Mouse (Mus musculus): ENCODE results near the gene Eno3. TPM values are rescaled to one million over a fixed set of nuclear protein-coding genes. Genes with fewer than 3 reads are reported as not detected.

Eno3 gene
- polyA plus RNA-seq, 1 experiment from 2014 or later, result 14.5 TPM

DNA sequence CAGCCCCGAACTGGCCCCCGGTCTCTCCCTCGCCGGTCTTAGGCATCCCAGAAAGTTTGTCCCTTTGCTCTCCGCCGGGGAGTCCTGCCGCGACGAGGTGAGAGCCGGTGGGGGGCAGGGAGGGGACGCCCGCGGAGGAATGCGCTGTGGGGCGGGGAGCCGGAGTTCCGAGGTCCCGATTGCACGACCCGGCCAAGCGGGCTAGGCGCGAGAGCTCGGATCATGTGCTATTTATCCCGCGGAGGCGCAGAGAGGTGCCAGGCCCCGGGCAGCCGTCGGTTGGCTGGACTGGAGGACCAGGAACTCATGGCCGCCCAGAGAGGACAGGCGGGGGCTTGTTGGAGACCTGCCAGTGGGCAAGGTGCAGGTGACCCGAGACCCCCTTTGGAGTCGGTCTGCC is 43.6 kb downstream of the Eno3 start:
- peak overlapping the region; percentile 84 for H3K4me2 ChIP-seq (replicated peaks; ENCODE audit: low read depth, low read length)
- under 1% methylated on average over 34 of the region's 34 CpGs for WGBS
- no peaks in the 10 kb centered on the region for H3K27me3 ChIP-seq (ENCODE audit: control insufficient read depth, insufficient read depth, low read length)

DNA sequence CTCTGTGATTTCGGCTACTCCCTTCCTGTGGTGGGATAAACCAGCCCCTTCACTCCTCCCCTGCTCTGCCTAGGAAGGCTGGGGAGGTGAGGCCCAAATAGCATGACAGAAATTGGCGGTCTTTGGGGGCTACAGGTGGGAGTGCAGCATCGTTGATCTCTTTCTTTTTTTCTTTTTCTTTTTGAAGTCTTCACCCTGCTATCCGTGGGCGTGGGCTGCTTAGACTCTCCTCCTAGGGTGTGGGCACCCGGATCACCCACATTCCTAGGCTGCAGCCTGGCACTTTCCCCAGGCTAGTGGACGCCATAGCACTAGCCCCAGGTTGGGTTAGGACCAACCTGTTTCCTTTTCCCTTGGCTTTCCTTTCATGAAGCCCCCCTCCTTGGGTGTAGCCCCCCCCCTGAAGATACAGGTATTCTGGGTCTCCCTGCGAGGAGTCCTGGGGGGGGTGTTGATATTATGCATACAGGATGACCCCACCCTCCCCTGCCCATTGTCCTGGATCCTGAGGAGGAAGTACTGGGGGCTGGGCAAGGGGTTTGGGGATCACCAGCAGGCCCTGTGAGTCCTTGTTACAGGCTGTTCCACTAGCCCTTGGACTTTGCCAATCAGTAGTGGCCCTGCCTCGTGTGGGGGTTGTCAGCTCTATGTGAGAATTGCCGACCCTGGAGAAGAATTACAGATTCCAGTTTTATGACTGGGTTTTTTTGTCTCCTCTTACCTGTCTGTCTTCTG is 44.4 kb downstream of the Eno3 start:
- ATAC-seq (ENCODE audit: insufficient number of reproducible peaks, insufficient read depth, low FRiP score, low read depth), result no peak
- Histone ChIP-seq H3K27me3 (ENCODE audit: control insufficient read depth, insufficient read depth, low read length) (no peaks in the 10 kb centered on the region), H3K4me1 (ENCODE audit: control insufficient read depth, insufficient read depth, low read length) (peaks cover 18% of the 10 kb centered on the region; the same call in 1 of the 2 replicates), H3K9me3 (ENCODE audit: control insufficient read depth, low read depth, low read length) (no peaks in the 10 kb centered on the region), H3K4me2 (replicated peaks; ENCODE audit: low read depth, low read length) (peak overlapping the region; percentile 84), H3K9ac (replicated peaks; ENCODE audit: low read depth, low read length) (peak overlapping the region; percentile 92), H3K36me3 (ENCODE audit: control insufficient read depth, insufficient read depth, low read length) (peaks cover 33% of the 10 kb centered on the region), H3K4me3 (ENCODE audit: low read depth, low read length) (peak overlapping the region; percentile 93), H3K27ac (ENCODE audit: low read length) (no peak overlapping the region)
- 4% methylated on average over 10 of the region's 10 CpGs for WGBS

More for the DNA sequence above, 43.6 kb downstream of the Eno3 start:
- Histone ChIP-seq H3K9ac (replicated peaks; ENCODE audit: low read depth, low read length) (peak overlapping the region; percentile 92), H3K4me3 (ENCODE audit: low read depth, low read length) (peak overlapping the region; percentile 93), H3K27ac (ENCODE audit: low read length) (peak overlapping the region; percentile 94), H3K4me1 (ENCODE audit: control insufficient read depth, insufficient read depth, low read length) (peaks cover 18% of the 10 kb centered on the region; the same call in 1 of the 2 replicates), H3K36me3 (ENCODE audit: control insufficient read depth, insufficient read depth, low read length) (peaks cover 25% of the 10 kb centered on the region), H3K9me3 (ENCODE audit: control insufficient read depth, low read depth, low read length) (no peaks in the 10 kb centered on the region)
- ATAC-seq (ENCODE audit: insufficient number of reproducible peaks, insufficient read depth, low FRiP score, low read depth), result peak; percentile 35; the same call in 1 of the 2 replicates

DNA sequence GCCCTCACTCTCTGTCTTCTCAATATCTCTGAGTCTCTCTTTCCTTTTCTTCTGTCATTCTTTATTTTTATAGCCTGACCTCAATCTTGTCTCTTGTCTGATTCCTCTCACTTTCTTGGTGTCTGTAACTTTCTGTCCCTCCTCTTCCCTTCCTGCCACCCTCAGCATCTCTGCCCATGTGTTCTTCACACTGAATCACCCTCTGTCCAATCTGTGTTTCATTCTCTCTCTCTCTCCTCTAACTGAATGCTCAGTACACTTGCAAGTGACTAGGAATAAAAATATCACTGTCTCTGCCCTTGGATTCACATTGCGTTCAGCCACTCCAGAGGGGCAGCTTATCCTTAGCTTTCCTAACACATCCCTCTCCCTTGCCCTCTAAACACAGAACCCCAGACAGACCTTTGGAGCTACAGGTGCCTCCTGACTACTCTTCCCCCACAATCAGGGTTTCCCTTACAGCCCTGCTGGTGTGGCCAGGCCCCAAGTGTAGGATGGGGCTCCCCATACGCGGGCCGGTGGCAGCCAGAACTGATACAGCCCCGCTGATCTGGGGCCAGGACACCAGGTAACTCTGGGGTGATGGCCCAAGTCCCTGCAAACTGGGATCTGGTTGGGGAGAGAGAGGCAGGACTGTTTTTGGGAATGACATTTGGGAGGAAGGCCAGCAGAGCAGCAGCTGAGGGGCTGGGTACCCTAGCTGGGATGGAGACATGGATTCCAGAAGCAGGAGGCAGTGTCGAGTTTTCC is 45.2 kb downstream of the Eno3 start:
- no peak overlapping the region for H3K27ac ChIP-seq (ENCODE audit: low read length)
- H3K9ac ChIP-seq (replicated peaks; ENCODE audit: low read depth, low read length), result no peak overlapping the region
- H3K4me2 ChIP-seq (replicated peaks; ENCODE audit: low read depth, low read length), result peak overlapping the region; percentile 84
- H3K4me1 ChIP-seq (ENCODE audit: control insufficient read depth, insufficient read depth, low read length), result peaks cover 18% of the 10 kb centered on the region; the same call in 1 of the 2 replicates
- H3K4me3 ChIP-seq (ENCODE audit: low read depth, low read length), result peak overlapping the region; percentile 93; the same call in 1 of the 2 replicates
- H3K27me3 ChIP-seq (ENCODE audit: control insufficient read depth, insufficient read depth, low read length), result no peaks in the 10 kb centered on the region
- WGBS, result 81% methylated on average over 6 of the region's 6 CpGs
- peaks cover 40% of the 10 kb centered on the region for H3K36me3 ChIP-seq (ENCODE audit: control insufficient read depth, insufficient read depth, low read length)
- H3K9me3 ChIP-seq (ENCODE audit: control insufficient read depth, low read depth, low read length), result no peaks in the 10 kb centered on the region
- ATAC-seq (ENCODE audit: insufficient number of reproducible peaks, insufficient read depth, low FRiP score, low read depth), result no peak

DNA sequence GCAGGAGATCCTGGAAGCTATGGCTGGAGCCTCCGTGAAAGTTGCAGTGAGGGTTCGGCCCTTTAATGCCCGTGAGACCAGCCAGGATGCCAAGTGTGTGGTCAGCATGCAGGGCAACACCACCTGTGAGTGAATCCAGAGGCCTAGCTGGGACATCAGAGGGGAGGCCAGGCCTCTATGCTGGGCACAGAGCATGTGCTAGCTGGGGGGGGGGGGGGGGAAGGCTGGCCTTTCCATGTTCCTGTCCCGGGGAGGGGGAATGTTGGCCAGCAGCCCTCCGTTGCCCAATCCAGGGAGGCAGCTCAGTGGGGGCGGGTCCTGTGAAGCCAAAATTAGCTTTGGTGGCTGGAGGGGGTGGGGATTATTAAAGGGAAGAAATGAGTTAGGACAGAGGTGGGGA is 45.8 kb downstream of the Eno3 start:
- Histone ChIP-seq H3K27ac (ENCODE audit: low read length) (no peak overlapping the region), H3K9me3 (ENCODE audit: control insufficient read depth, low read depth, low read length) (no peaks in the 10 kb centered on the region), H3K36me3 (ENCODE audit: control insufficient read depth, insufficient read depth, low read length) (peaks cover 47% of the 10 kb centered on the region), H3K4me1 (ENCODE audit: control insufficient read depth, insufficient read depth, low read length) (peaks cover 18% of the 10 kb centered on the region; the same call in 1 of the 2 replicates), H3K4me3 (ENCODE audit: low read depth, low read length) (no peak overlapping the region), H3K4me2 (replicated peaks; ENCODE audit: low read depth, low read length) (no peak overlapping the region), H3K9ac (replicated peaks; ENCODE audit: low read depth, low read length) (no peak overlapping the region), H3K27me3 (ENCODE audit: control insufficient read depth, insufficient read depth, low read length) (no peaks in the 10 kb centered on the region)
- ATAC-seq (ENCODE audit: insufficient number of reproducible peaks, insufficient read depth, low FRiP score, low read depth), result no peak
- WGBS, result 74% methylated on average over 6 of the region's 6 CpGs

DNA sequence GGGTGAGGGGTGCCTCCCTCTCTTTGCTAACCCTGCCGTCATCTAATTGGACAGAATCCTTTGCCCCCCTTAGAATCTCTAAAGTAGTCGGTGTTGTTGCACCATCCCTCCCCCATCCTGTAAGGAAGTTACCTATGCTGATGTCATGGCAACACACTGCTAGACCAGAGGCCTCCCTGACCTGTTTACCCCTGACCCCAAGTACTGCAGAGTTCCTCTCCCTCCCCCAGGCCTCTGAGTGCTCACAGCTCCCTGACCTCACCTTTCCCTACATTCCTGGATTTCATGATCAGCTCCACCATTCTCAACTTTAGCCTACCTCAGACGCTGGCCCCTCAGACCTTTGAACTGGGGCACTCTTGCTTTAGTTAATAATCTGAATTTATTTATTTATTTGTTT is 49.1 kb downstream of the Eno3 start:
- no peaks in the 10 kb centered on the region for H3K9me3 ChIP-seq (ENCODE audit: control insufficient read depth, low read depth, low read length)
- no peak overlapping the region for H3K27ac ChIP-seq (ENCODE audit: low read length)

DNA sequence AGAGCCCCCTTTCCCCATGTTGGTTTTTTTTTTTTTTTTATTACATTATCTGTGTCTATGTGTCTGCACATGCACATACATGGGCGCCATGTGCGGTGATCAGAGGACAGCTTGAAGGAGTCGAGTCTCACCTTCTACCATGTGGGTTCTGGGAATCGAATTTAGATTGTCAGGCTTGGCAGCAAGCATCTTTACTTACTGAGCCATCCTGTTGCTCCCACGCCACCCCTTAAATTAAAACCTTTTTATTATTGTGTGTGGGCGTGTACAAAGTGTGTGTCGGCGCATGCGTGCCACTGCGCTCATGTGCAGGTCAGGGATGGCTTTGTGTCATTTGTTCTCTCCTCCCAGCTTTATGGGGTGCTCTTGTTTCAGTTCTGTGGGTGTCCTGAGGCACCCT is 54.0 kb downstream of the Eno3 start:
- Histone ChIP-seq H3K4me2 (replicated peaks; ENCODE audit: low read depth, low read length) (no peak overlapping the region), H3K4me1 (ENCODE audit: control insufficient read depth, insufficient read depth, low read length) (no peaks in the 10 kb centered on the region), H3K27me3 (ENCODE audit: control insufficient read depth, insufficient read depth, low read length) (no peaks in the 10 kb centered on the region), H3K9me3 (ENCODE audit: control insufficient read depth, low read depth, low read length) (no peaks in the 10 kb centered on the region), H3K9ac (replicated peaks; ENCODE audit: low read depth, low read length) (no peak overlapping the region), H3K27ac (ENCODE audit: low read length) (no peak overlapping the region), H3K36me3 (ENCODE audit: control insufficient read depth, insufficient read depth, low read length) (peaks cover 54% of the 10 kb centered on the region), H3K4me3 (ENCODE audit: low read depth, low read length) (no peak overlapping the region)
- WGBS, result 91% methylated on average over 10 of the region's 10 CpGs
- no peak for ATAC-seq (ENCODE audit: insufficient number of reproducible peaks, insufficient read depth, low FRiP score, low read depth)

More for the DNA sequence above, 49.1 kb downstream of the Eno3 start:
- ATAC-seq (ENCODE audit: insufficient number of reproducible peaks, insufficient read depth, low FRiP score, low read depth), result no peak
- Histone ChIP-seq H3K9ac (replicated peaks; ENCODE audit: low read depth, low read length) (no peak overlapping the region), H3K4me1 (ENCODE audit: control insufficient read depth, insufficient read depth, low read length) (peaks cover 16% of the 10 kb centered on the region; the same call in 1 of the 2 replicates), H3K27me3 (ENCODE audit: control insufficient read depth, insufficient read depth, low read length) (no peaks in the 10 kb centered on the region), H3K36me3 (ENCODE audit: control insufficient read depth, insufficient read depth, low read length) (peaks cover 77% of the 10 kb centered on the region), H3K4me3 (ENCODE audit: low read depth, low read length) (no peak overlapping the region), H3K4me2 (replicated peaks; ENCODE audit: low read depth, low read length) (no peak overlapping the region)
- 65% methylated on average over 3 of the region's 3 CpGs for WGBS

Small RNAs within 50 kb of the gene (microRNA-seq; reads per million reads assigned to microRNA genes)
- not detected for gene Mir6925

Other genes with a start within 250 kb of the Eno3 start
- 31.6 and 34.4 TPM in 2 replicates for gene Pelp1, start 247.2 kb upstream of the Eno3 start, polyA plus RNA-seq (2014; fragmentation: Nextera tagmentation; extraction: Ambion mirVana)
- 15.9 and 17.2 TPM in 2 replicates for gene Arrb2, start 224.6 kb upstream of the Eno3 start, polyA plus RNA-seq (2014; fragmentation: Nextera tagmentation; extraction: Ambion mirVana)
- 48.6 and 49.8 TPM in 2 replicates for gene Med11, start 205.3 kb upstream of the Eno3 start, polyA plus RNA-seq (2014; fragmentation: Nextera tagmentation; extraction: Ambion mirVana)
- gene Zmynd15, start 197.8 kb upstream of the Eno3 start, polyA plus RNA-seq (2014; fragmentation: Nextera tagmentation; extraction: Ambion mirVana), result 0.39 and 0.50 TPM in 2 replicates
- 7.8 and 8.6 TPM in 2 replicates for gene Cxcl16, start 197.2 kb upstream of the Eno3 start, polyA plus RNA-seq (2014; fragmentation: Nextera tagmentation; extraction: Ambion mirVana)
- gene Tm4sf5, start 152.0 kb upstream of the Eno3 start, polyA plus RNA-seq (2014; fragmentation: Nextera tagmentation; extraction: Ambion mirVana), result 38.6 and 45.2 TPM in 2 replicates
- gene Vmo1, start 142.6 kb upstream of the Eno3 start, polyA plus RNA-seq (2014; fragmentation: Nextera tagmentation; extraction: Ambion mirVana), result 0.39 TPM in 1 of 2 replicates, not detected in the other
- 0.43 and 0.81 TPM in 2 replicates for gene Gltpd2, start 138.0 kb upstream of the Eno3 start, polyA plus RNA-seq (2014; fragmentation: Nextera tagmentation; extraction: Ambion mirVana)
- gene Psmb6, start 131.8 kb upstream of the Eno3 start, polyA plus RNA-seq (2014; fragmentation: Nextera tagmentation; extraction: Ambion mirVana), result 709 and 761 TPM in 2 replicates
- not detected in 2 replicates for gene Gm40193, start 124.3 kb upstream of the Eno3 start, polyA plus RNA-seq (2014; fragmentation: Nextera tagmentation; extraction: Ambion mirVana)
- 11.6 and 13.0 TPM in 2 replicates for gene Pld2, start 117.1 kb upstream of the Eno3 start, polyA plus RNA-seq (2014; fragmentation: Nextera tagmentation; extraction: Ambion mirVana)
- gene Mink1, start 94.3 kb upstream of the Eno3 start, polyA plus RNA-seq (2014; fragmentation: Nextera tagmentation; extraction: Ambion mirVana), result 23.0 and 23.9 TPM in 2 replicates
- not detected in 2 replicates for gene 4930544D05Rik, start 41.4 kb upstream of the Eno3 start, polyA plus RNA-seq (2014; fragmentation: Nextera tagmentation; extraction: Ambion mirVana)
- not detected in 2 replicates for gene Chrne, start 38.0 kb upstream of the Eno3 start, polyA plus RNA-seq (2014; fragmentation: Nextera tagmentation; extraction: Ambion mirVana)
- 0.21 and 0.22 TPM in 2 replicates for gene Gp1ba, start 18.1 kb upstream of the Eno3 start, polyA plus RNA-seq (2014; fragmentation: Nextera tagmentation; extraction: Ambion mirVana)
- gene Rnf167, start 10.0 kb upstream of the Eno3 start, polyA plus RNA-seq (2014; fragmentation: Nextera tagmentation; extraction: Ambion mirVana), result 118 and 120 TPM in 2 replicates
- gene Slc25a11, start 9.7 kb upstream of the Eno3 start, polyA plus RNA-seq (2014; fragmentation: Nextera tagmentation; extraction: Ambion mirVana), result 151 and 157 TPM in 2 replicates
- 2,006 and 2,065 TPM in 2 replicates for gene Pfn1, start 2.6 kb upstream of the Eno3 start, polyA plus RNA-seq (2014; fragmentation: Nextera tagmentation; extraction: Ambion mirVana)
- 147 and 170 TPM in 2 replicates for gene Spag7, start 12.2 kb downstream of the Eno3 start, polyA plus RNA-seq (2014; fragmentation: Nextera tagmentation; extraction: Ambion mirVana)
- gene Camta2, start 30.9 kb downstream of the Eno3 start, polyA plus RNA-seq (2014; fragmentation: Nextera tagmentation; extraction: Ambion mirVana), result 16.1 and 19.2 TPM in 2 replicates
- 1.0 and 1.9 TPM in 2 replicates for gene Inca1, start 43.0 kb downstream of the Eno3 start, polyA plus RNA-seq (2014; fragmentation: Nextera tagmentation; extraction: Ambion mirVana)
- gene Kif1c, start 43.3 kb downstream of the Eno3 start, polyA plus RNA-seq (2014; fragmentation: Nextera tagmentation; extraction: Ambion mirVana), result 9.0 and 11.8 TPM in 2 replicates
- gene Zfp3, start 107.0 kb downstream of the Eno3 start, polyA plus RNA-seq (2014; fragmentation: Nextera tagmentation; extraction: Ambion mirVana), result 4.5 and 7.0 TPM in 2 replicates
- 0.59 and 0.87 TPM in 2 replicates for gene Scimp, start 155.4 kb downstream of the Eno3 start, polyA plus RNA-seq (2014; fragmentation: Nextera tagmentation; extraction: Ambion mirVana)
- gene Rabep1, start 187.6 kb downstream of the Eno3 start, polyA plus RNA-seq (2014; fragmentation: Nextera tagmentation; extraction: Ambion mirVana), result 32.5 and 33.1 TPM in 2 replicates